Mouse (Mus musculus) thymus, postnatal 25 days (tissue): ENCODE measurements around the gene Zscan2.

ENCODE experiments used
- DNase-seq: peaks from one replicate; pipeline ENCODE4 v3.0.0; 2022

Gene Zscan2

GRCm38 (mm10) chr7:80888595-80888994 lies 27.9 kb downstream of the Zscan2 start:
- DNase-seq: no peak

GRCm38 (mm10) chr7:80889021-80889511 lies 28.3 kb downstream of the Zscan2 start:
- peak; percentile 50 for DNase-seq

- DNase-seq: peak; percentile 86
These were observed 29.1 kb downstream of the Zscan2 start for GRCm38 (mm10) chr7:80889841-80890241.

GRCm38 (mm10) chr7:80893086-80893752 lies 32.5 kb downstream of the Zscan2 start:
- no peak for DNase-seq

GRCm38 (mm10) chr7:80893753-80894129 lies 33.0 kb downstream of the Zscan2 start:
- DNase-seq: no peak

GRCm38 (mm10) chr7:80894196-80894595 lies 33.5 kb downstream of the Zscan2 start:
- DNase-seq: no peak

GRCm38 (mm10) chr7:80894815-80895519 lies 34.2 kb downstream of the Zscan2 start:
- no peak for DNase-seq

- no peak for DNase-seq
These were observed 36.4 kb downstream of the Zscan2 start for GRCm38 (mm10) chr7:80897134-80897533.

- no peak for DNase-seq
These were observed 37.0 kb downstream of the Zscan2 start for GRCm38 (mm10) chr7:80897721-80898120.

- DNase-seq: peak; percentile 91
These were observed 40.3 kb downstream of the Zscan2 start, which contains the start of gene Wdr73 for GRCm38 (mm10) chr7:80900944-80901501. Wdr73 (minus strand) TSS chr7:80901269.

- peak; percentile 29 for DNase-seq
These were observed 41.0 kb downstream of the Zscan2 start for GRCm38 (mm10) chr7:80901541-80902274.

- DNase-seq: no peak
These were observed 43.1 kb downstream of the Zscan2 start for GRCm38 (mm10) chr7:80903625-80904422.

- DNase-seq: peak; percentile 62
These were observed 44.3 kb downstream of the Zscan2 start, which contains the start of gene Nmb for GRCm38 (mm10) chr7:80904921-80905515. Nmb (minus strand) TSS chr7:80905076.

- no peak for DNase-seq
These were observed 50.3 kb downstream of the Zscan2 start for GRCm38 (mm10) chr7:80911053-80911452.

- DNase-seq: no peak
These were observed 51.8 kb downstream of the Zscan2 start for GRCm38 (mm10) chr7:80912496-80912895.

- DNase-seq: no peak
These were observed 57.3 kb downstream of the Zscan2 start for GRCm38 (mm10) chr7:80917916-80918465.

- DNase-seq: peak; percentile 64
These were observed 58.4 kb downstream of the Zscan2 start for GRCm38 (mm10) chr7:80918982-80919646.

GRCm38 (mm10) chr7:80919647-80920008 lies 58.9 kb downstream of the Zscan2 start:
- DNase-seq: no peak

GRCm38 (mm10) chr7:80923165-80923564 lies 62.4 kb downstream of the Zscan2 start:
- no peak for DNase-seq
